Mouse (Mus musculus) embryonic fibroblast, embryonic 13.5 days (primary cell): ENCODE results near the gene Vdr. TPM values are rescaled to one million over a fixed set of nuclear protein-coding genes. Genes with fewer than 3 reads are reported as not detected.
A peak's percentile ranks its signal among the peaks of the same experiment; 100 is the strongest.

ENCODE experiments used
- H3K27ac ChIP-seq: 2 replicates; pipeline ENCODE4 v1.5.1; 2012; ENCODE audit warnings: low read length, control low read depth, inconsistent platforms; ENCODE audit not compliant: insufficient read depth
- H3K4me1 ChIP-seq: 2 replicates; pipeline ENCODE4 v1.6.1; 2011; ENCODE audit warnings: low read length; ENCODE audit not compliant: control insufficient read depth, insufficient read depth
- H3K4me3 ChIP-seq: 2 replicates; pipeline ENCODE4 v1.5.1; 2011; ENCODE audit warnings: mild to moderate bottlenecking, control low read depth, low read length; ENCODE audit not compliant: insufficient read depth
- CTCF ChIP-seq: IDR thresholded peaks from 2 replicates; pipeline ENCODE4 v1.5.1; 2011; ENCODE audit warnings: mild to moderate bottlenecking, control low read depth, low read length, moderate library complexity, borderline replicate concordance; ENCODE audit not compliant: insufficient read depth
- POLR2A ChIP-seq: IDR thresholded peaks from 2 replicates; pipeline ENCODE4 v1.6.1; 2011; ENCODE audit warnings: low read depth, mild to moderate bottlenecking, control low read depth, low read length, moderate library complexity
- polyA plus RNA-seq: library from polyadenylated mRNA; stranded (reverse); fragments of >200 nt; gene quantifications from 2 replicates; pipeline ENCODE4 v1.2.4, GENCODE M21; 2011; ENCODE audit warnings: low read depth; ENCODE audit not compliant: missing spikeins, insufficient read length

The Vdr gene
- polyA plus RNA-seq, 1 experiment = 4.8 TPM

DNA sequence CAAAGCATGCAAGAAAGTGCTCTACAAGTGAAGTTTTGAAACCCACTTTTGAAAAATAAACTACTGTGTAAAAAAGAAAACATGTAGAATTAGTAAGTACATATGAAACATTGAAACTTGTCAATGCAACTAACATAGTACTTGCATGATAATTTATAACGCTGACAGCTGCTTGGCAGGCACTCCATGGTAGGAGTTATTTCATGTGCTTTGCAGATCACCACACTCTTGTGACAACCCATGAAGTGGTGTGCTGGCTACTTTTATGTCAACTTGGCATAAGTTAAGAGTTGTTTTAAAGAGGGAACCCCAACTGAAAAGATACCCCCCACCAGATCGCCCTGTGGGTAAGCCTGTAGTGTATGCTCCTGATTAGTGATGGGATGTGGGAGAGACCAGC, 12.0 kb upstream of the Vdr start:
- no peak overlapping the region for H3K27ac ChIP-seq
- TF ChIP-seq CTCF (no peak), POLR2A (no peak)
- no peak overlapping the region for H3K4me3 ChIP-seq
- no peaks in the 10 kb centered on the region for H3K4me1 ChIP-seq

DNA sequence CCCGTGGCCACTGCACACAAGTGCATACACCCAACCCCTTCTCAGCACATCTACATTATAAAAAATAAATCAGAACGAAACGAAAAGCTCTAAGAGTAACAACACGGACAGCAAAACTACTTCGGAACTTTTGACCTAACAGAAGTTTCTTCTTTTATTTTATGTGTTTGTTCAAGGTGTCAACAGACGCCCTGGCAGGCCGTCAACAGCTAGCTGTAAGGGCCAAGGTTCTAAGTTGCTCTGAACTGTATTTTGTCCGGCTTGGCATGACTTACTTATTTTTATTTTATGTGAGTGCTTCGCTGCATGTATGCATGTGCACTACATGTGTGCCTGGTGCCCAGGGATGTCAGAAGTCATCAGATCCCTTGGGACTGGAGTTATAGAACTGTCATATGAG, 11.4 kb upstream of the Vdr start:
- Histone ChIP-seq H3K4me3 (no peak overlapping the region), H3K4me1 (no peaks in the 10 kb centered on the region), H3K27ac (no peak overlapping the region)
- TF ChIP-seq POLR2A = no peak
- no peak for TF ChIP-seq CTCF

DNA sequence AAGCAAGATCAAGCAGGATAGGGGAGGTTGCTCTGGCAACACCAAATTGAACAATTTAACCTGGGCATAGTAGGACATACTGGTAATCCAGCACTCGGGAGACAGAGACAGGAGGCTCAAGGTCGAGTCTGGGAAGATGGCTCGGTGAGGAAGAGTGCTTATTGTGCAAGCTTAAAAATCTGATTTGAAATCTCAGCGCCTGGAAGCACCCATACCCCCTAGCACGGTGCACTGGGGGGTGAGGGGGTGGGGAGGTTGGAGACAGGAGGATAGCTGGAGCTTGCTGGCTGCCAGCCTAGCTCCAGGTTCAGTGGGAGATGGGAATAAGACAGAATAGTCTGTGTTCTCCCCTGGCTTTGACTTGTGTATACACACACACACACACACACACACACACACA, 9.9 kb upstream of the Vdr start:
- TF ChIP-seq CTCF = no peak
- H3K4me3 ChIP-seq = no peak overlapping the region
- no peaks in the 10 kb centered on the region for H3K4me1 ChIP-seq
- no peak overlapping the region for H3K27ac ChIP-seq

DNA sequence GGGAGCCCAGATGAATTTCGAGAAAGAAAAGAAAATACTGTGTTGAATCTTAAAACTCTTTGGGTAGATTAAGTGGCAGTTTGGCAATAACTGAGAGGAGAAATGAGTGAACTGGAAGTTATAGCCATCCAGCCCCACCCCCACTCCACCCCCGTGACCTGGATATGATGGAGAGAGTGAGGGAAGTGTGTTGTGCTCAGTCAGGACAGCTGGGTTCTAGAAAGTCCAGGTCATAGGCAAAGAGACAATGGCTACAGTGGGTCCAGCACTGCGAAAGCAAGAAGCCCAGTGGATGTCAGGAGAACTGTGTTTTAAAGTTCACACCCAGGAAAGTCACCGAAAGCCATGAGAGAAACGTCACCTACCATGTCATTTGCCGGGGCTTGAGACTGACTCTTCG, 8.8 kb upstream of the Vdr start:
- Histone ChIP-seq H3K4me3 (no peak overlapping the region), H3K4me1 (no peaks in the 10 kb centered on the region), H3K27ac (no peak overlapping the region)
- TF ChIP-seq CTCF (no peak), POLR2A (no peak)

DNA sequence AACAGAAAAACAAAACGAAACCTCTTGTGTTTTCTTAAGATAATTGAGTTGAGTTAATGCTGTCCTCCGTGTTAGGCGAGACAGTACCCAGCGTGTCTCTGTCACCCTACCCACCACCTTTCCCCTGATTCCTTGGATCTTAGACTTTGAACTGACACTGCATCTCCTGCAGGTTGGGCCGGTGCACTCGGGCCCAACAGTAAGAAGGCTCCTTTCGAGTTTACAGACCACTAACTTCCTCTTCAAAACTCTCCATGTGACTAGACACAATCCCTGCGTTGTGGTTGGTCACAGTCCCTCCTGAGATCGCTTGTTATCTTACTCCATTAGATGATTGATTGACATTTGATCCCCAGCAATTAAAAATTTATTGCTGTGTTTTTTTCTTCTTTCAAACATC, 7.6 kb upstream of the Vdr start:
- TF ChIP-seq POLR2A (no peak), CTCF (no peak)
- Histone ChIP-seq H3K27ac (no peak overlapping the region), H3K4me3 (no peak overlapping the region), H3K4me1 (no peaks in the 10 kb centered on the region)

DNA sequence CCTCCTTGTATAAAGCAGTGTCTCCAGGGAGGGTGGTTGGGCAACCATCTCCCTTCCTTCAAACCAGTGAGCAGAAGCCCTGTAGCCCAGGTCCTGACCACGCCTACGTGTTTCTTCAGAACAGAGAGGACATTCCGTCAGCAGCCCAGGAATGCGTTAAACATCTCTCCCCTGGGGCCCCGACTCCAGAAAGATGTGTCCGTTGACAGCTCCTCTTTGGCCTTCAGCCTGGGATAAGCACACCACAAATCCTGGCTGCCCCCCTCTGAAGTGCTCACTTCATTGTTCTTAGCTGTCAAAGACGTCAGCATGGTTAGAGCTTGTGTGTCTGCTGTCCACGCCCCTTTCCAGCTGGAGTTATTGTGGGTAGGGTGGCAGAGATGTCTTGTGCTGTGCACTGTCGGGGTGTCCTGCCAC, 3.9 kb upstream of the Vdr start:
- no peak overlapping the region for H3K27ac ChIP-seq
- no peaks in the 10 kb centered on the region for H3K4me1 ChIP-seq
- H3K4me3 ChIP-seq = no peak overlapping the region
- no peak for TF ChIP-seq CTCF
- no peak for TF ChIP-seq POLR2A

DNA sequence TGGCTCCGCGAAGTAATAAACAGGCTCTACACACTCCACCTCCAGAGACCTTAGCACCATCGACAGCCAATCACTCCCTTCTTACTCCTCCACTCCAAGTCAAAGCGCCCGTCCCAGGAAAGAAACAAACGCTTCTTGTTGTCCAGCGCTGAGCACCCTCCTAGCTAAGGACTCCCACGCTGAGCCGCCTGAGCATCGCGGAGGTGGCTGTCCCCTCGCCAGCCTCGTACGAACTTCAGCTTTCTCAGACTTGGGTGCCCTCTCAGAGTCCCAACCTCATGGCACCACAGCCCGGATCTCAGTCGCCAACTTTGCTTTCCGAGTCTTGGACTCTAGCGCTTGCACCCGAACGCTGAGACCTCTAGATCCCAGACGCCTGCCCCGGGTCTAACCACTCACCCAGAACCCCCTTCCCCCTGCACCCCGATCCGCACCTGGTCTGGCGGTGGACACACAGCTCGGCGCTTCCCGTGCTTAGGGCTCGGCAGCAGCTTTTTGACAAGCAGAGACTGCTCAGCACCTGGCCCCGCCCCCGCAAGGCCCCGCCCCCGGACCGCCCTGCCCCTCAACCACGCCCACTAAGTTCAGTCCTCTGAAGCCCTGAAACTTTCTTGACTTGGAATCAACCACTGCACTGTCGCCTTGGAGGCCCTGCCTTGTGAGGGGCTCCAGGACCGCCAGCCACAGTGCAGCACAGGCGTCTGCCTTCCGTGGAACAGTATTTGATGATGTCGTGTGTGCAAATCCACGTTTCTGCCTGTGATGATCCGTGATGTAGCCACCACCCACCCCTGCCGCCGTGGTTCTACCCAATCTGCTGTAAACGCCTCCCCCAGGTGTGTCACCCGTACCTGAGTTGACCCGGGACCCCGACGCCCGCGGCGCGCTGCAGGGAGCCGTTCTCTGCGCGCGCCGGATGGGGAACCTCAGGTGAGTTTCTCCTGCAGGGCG, 2.4 kb downstream of the Vdr start:
- H3K4me1 ChIP-seq = no peaks in the 10 kb centered on the region; the same call in 1 of the 2 replicates

DNA sequence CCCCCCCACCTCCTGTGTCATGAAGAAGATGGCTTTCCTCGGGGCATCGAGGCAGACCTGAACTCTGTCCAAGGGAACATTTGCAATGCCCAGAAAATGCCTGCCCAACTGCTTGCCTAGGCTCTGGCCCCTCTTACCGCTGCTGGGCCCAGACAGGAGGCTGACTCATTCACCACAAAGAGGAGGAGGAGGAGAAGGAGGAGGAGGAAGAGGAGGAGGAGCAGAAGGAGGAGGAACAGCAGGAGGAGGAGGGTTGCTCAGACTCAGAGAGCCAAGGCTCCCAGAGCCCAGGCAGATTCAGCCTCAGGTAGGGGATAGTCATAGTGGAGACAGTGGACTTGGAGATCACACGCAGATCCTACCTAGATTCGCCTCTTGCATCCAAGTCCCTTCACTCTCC, 3.2 kb downstream of the Vdr start:
- no peak for TF ChIP-seq CTCF
- TF ChIP-seq POLR2A = no peak
- H3K27ac ChIP-seq = peak overlapping the region; percentile 14; the same call in 1 of the 2 replicates
- H3K4me1 ChIP-seq = no peaks in the 10 kb centered on the region; the same call in 1 of the 2 replicates
- peak overlapping the region; percentile 64 for H3K4me3 ChIP-seq

More for the DNA sequence above, 2.4 kb downstream of the Vdr start:
- Histone ChIP-seq H3K27ac (no peak overlapping the region), H3K4me3 (peak overlapping the region; percentile 64)
- TF ChIP-seq POLR2A = peak; percentile 53; the same call in 1 of the 2 replicates
- no peak for TF ChIP-seq CTCF

DNA sequence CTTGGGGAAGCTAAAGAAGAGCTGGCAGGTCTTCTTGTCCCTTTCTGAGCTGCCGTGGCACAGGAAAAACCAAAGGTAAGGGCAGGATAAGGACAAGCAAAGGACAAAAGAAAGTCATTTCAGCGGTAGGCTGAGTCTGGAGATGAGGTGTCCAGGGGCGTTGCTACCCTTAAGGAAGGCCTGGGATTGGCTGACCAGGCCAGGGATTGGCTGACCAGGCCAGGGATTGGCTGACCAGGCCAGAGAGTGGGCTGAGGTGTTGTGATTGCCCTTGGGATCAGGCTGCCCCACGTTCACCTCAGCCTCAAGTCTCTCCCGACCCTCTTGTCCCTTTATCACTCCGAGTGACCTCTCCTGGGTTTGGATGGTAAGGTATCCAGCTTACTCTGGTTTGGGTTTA, 5.1 kb downstream of the Vdr start:
- TF ChIP-seq CTCF = no peak
- no peak for TF ChIP-seq POLR2A
- Histone ChIP-seq H3K4me3 (no peak overlapping the region), H3K4me1 (no peaks in the 10 kb centered on the region; the same call in 1 of the 2 replicates)

DNA sequence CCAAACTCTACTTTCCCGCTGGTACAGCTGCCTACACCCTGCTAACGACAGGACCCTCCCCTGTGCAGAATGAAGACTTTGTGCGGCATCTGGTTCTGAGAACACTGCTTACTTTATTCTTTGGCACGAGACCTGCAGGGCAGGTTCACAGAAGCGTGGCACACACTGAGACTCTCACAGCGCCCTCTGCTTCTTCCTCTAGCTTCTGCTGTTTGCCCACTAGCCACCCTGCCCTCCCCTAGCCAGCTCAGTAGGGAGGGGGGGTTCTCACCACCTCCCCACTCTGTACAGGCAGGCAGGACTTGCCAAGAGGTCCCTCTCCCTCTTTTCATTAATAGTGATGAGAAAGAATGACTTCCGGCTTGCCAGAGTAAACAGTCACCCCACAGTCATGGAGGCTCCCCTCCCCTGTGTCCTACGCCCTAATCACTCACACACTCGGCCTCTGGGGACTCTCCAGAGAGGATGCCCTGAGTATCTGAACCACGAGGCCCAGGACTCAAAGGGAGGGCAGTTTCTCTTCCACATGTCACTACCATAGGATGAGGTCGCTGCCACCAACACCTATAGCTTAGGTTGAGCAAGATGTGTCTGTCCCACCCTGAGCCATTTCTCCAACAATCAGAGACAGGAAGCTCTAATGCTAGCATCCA, 6.0 kb downstream of the Vdr start:
- Histone ChIP-seq H3K27ac (no peak overlapping the region), H3K4me3 (no peak overlapping the region), H3K4me1 (no peaks in the 10 kb centered on the region; the same call in 1 of the 2 replicates)
- TF ChIP-seq CTCF (no peak), POLR2A (no peak)

More for the DNA sequence above, 5.1 kb downstream of the Vdr start:
- H3K27ac ChIP-seq = no peak overlapping the region
